Mouse (Mus musculus) forebrain, postnatal 0 days (tissue): ENCODE results near the gene Stau1. TPM values are rescaled to one million over a fixed set of nuclear protein-coding genes. Genes with fewer than 3 reads are reported as not detected.
A peak's percentile ranks its signal among the peaks of the same experiment; 100 is the strongest.

Experiments used
- ATAC-seq: fragments of 200-750 bp; cut with Nextera tagmentation; 2 replicates; pipeline ENCODE4 v1.8.0; 2017; ENCODE audit warnings: mild to moderate bottlenecking, moderate library complexity
- DNase-seq: peaks from one replicate; pipeline ENCODE4 v3.0.0-alpha.2; 2015
- H3K27ac ChIP-seq: fragments of 300-500 bp; sonication (generic); 2 replicates; pipeline ENCODE4 v1.5.1; 2014; ENCODE audit warnings: low read depth, mild to moderate bottlenecking, antibody characterized with exemption, low read length, moderate library complexity, mixed read lengths
- H3K27me3 ChIP-seq: fragments of 300-500 bp; sonication (generic); 2 replicates; pipeline ENCODE4 v1.6.1; 2014; ENCODE audit warnings: mild to moderate bottlenecking, low read length, mixed read lengths; ENCODE audit not compliant: insufficient read depth
- H3K36me3 ChIP-seq: fragments of 300-500 bp; sonication (generic); 2 replicates; pipeline ENCODE4 v1.6.1; 2014; ENCODE audit warnings: mild to moderate bottlenecking, moderate library complexity; ENCODE audit not compliant: insufficient read depth
- H3K4me1 ChIP-seq: fragments of 300-500 bp; sonication (generic); 2 replicates; pipeline ENCODE4 v1.6.1; 2014; ENCODE audit warnings: antibody characterized with exemption; ENCODE audit not compliant: insufficient read depth
- H3K4me2 ChIP-seq: fragments of 300-500 bp; sonication (generic); 2 replicates; pipeline ENCODE4 v1.6.1; 2014; ENCODE audit warnings: low read depth, mild to moderate bottlenecking, moderate library complexity
- H3K4me3 ChIP-seq: fragments of 300-500 bp; sonication (generic); 2 replicates; pipeline ENCODE4 v1.5.1; 2014; ENCODE audit warnings: low read depth, low read length, mixed read lengths
- H3K9ac ChIP-seq: fragments of 300-500 bp; sonication (generic); 2 replicates; pipeline ENCODE4 v1.6.1; 2014; ENCODE audit warnings: mild to moderate bottlenecking
- H3K9me3 ChIP-seq: fragments of 300-500 bp; sonication (generic); 2 replicates; pipeline ENCODE4 v1.6.1; 2016; ENCODE audit warnings: low read length
- CTCF ChIP-seq: sonication (generic); IDR thresholded peaks from 2 replicates; pipeline ENCODE4 v1.5.1; 2016; ENCODE audit warnings: antibody characterized with exemption, control low read depth, low read depth
- WGBS: fragments of 180-500 bp; shearing (Covaris S2); extraction: QIAGEN DNeasy Blood & Tissue Kit; methylation state at CpG from one replicate; pipeline ENCODE4 v1.1.7; 2014; 5-methylcytosine and 5-hydroxymethylcytosine counted together
- polyA plus RNA-seq: library from polyadenylated mRNA; unstranded; fragments of >200 nt; fragmentation: Nextera tagmentation; extraction: Ambion mirVana; gene quantifications from 2 replicates; pipeline ENCODE4 v1.2.1, GENCODE M21; 2015
- total RNA-seq: library from RNA; depleted of rRNA; stranded (reverse); fragments of >200 nt; gene quantifications from 2 replicates; pipeline ENCODE4 v1.2.3, GENCODE M21; 2014

Gene Stau1
- total and polyA plus RNA-seq, 2 experiments from 2014 or later: 39.6 to 97.3 TPM

DNA sequence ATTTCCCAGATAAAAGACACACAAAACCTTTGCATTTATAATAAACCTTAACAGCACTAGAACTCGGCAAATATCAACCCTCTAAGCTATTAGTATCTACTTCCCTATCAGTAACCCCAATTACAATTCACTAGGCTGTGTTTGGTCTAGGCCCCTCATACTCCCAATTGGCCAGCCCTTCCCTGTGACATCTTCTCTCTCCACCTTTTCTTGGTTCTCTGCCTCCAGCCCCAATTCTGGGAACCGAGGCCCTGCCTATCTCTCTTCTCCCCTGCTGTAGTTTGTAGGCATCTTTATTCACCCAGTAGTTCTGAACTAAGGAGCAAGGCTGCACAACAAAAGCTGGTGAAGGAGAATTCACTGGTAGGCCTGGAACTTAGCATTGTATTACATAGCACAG lies 72.1 kb downstream of the Stau1 start:
- WGBS: 81% methylated on average over 2 of the region's 2 CpGs
- Histone ChIP-seq H3K4me2 (no peak overlapping the region), H3K27me3 (no peaks in the 10 kb centered on the region), H3K36me3 (peaks cover 63% of the 10 kb centered on the region), H3K9me3 (no peaks in the 10 kb centered on the region), H3K4me3 (no peak overlapping the region), H3K27ac (no peak overlapping the region), H3K4me1 (no peaks in the 10 kb centered on the region), H3K9ac (no peak overlapping the region)
- no peak for DNase-seq
- no peak for ATAC-seq
- no peak for TF ChIP-seq CTCF

DNA sequence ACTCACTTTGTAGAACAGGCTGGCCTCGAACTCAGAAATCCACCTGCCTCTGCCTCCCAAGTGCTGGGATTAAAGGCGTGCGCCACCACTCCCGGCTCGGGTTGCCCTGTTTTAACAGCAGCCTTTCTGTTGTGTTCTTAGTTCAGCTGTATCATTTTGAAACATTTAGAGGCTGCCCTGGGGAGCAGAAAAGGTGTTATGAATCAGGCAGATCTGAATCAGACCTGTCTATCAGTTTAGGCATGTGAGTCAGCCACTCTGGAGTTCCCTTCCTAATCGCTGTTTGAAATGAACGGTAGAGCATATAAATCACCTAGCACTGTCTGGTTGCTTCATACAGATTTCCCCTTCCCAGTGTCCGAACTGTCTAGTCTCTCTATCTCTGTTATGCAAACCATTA lies 85.6 kb downstream of the Stau1 start:
- Histone ChIP-seq H3K9me3 (no peaks in the 10 kb centered on the region), H3K4me1 (peaks cover 9% of the 10 kb centered on the region), H3K4me2 (no peak overlapping the region), H3K27ac (no peak overlapping the region), H3K36me3 (no peaks in the 10 kb centered on the region; the same call in 1 of the 2 replicates), H3K9ac (no peak overlapping the region), H3K27me3 (no peaks in the 10 kb centered on the region), H3K4me3 (no peak overlapping the region)
- DNase-seq (no peak), ATAC-seq (no peak)
- 89% methylated on average over 8 of the region's 8 CpGs for WGBS
- TF ChIP-seq CTCF: no peak

DNA sequence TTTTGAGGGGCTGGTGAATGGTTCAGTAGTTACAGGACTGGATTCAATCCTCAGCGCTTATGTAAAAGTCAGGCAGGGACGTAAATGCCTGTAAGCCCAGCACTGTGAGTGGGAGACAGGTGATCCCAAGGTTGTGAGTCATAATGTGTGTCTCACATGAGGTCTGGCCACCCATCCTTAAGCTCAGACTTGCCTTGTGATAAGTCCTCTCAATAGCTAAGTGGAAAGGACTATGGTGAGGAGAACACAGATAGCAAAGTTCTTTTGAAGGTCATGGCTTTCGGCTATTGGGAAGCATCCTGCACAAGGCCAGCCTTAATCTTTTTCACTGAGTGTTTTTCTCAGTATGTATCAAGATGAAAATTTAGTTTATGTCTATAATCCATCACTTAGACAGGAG lies 86.4 kb downstream of the Stau1 start:
- Histone ChIP-seq H3K4me2 (no peak overlapping the region), H3K36me3 (no peaks in the 10 kb centered on the region; the same call in 1 of the 2 replicates), H3K9me3 (no peaks in the 10 kb centered on the region), H3K9ac (no peak overlapping the region), H3K4me3 (no peak overlapping the region), H3K4me1 (peaks cover 9% of the 10 kb centered on the region), H3K27ac (no peak overlapping the region), H3K27me3 (no peaks in the 10 kb centered on the region)
- no peak for ATAC-seq
- no peak for DNase-seq
- no peak for TF ChIP-seq CTCF
- 95% methylated on average over 3 of the region's 3 CpGs for WGBS

DNA sequence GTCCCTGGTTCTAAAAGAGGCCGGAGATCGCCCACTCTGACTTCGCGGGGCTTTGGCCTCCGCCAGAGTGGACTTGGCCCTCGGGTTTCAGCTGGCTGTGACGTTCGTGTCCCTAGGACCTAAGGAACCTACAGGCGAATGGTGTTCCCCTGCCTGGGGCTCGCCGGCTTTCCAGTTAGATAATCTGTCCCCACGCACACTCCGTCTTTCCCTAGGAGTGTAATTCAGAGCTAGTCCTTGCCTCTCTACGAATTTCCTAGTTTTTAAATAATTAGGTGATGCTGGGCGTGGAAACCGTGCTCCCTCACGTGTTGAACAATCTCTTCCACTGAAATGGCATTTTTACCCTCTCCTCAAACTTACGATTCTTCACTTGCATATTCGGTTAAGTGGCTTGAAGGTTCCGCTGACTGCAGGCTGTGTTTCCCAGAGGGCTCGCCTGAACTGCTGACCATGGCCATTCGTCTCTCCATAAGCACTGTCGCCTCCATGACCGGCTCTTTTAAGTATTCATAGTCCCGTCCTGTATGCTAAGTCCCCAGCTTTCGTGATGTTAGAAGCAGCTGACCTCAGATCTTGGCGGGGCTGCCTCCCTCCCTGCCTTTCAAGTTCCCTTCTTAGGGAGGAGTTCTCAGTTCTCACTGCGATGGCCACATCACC lies 89.4 kb downstream of the Stau1 start:
- H3K9me3 ChIP-seq: no peaks in the 10 kb centered on the region
- peak overlapping the region; percentile 82 for H3K9ac ChIP-seq
- H3K27ac ChIP-seq: peak overlapping the region; percentile 93
- H3K36me3 ChIP-seq: no peaks in the 10 kb centered on the region; the same call in 1 of the 2 replicates
- under 1% methylated on average over 28 of the region's 28 CpGs for WGBS
- peak overlapping the region; percentile 77 for H3K4me3 ChIP-seq
- H3K4me2 ChIP-seq: peak overlapping the region; percentile 92
- ATAC-seq (peak; percentile 17), DNase-seq (no peak)
- H3K4me1 ChIP-seq: peaks cover 9% of the 10 kb centered on the region
- no peak for TF ChIP-seq CTCF
- no peaks in the 10 kb centered on the region for H3K27me3 ChIP-seq

DNA sequence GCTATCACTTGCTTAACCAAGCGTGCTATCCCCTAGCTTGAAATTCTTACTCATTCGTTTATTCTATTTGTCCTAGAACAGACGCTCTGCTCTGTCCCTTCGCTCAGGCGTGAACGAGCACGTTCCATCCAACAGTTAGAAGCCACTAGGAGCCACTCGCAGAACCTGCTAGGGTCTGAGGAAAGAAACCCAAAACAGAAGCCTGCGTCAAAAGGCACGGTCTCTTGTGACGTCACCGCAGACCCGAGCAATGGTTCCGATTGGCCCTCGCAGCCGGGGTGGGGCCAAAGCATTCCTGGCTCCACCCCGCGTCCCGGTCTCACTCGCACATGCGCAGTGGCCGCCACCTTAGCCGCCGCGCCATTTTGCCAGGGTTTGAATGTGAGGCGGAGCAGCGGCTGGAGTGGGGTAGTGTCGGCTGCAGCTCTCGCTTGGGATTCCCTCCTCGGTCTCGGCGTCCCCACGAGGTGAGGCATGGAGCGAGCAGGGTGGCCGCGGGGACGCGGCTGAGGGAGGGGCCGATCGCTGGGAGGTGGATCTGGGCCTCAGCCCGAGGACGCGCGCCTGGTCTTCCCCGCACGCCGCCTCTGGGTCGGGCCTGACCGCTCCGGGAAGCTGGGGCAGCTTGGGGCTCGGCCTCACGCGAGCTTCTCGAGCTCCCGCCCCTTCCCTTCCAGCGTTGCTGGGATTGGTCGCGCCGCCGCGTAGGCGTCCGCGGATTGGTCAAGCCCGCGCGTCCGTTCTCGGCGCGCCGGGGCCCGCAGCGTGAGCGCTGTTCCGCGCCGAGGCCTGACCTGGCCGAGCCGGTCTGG lies 90.2 kb downstream of the Stau1 start, which contains the start of gene Cse1l:
Gene Cse1l, plus strand, starts transcription at position 330 of the 812 bp plus-strand sequence.
- no peaks in the 10 kb centered on the region for H3K9me3 ChIP-seq
- peak within 1 kb of the TSS; percentile 82 for H3K9ac ChIP-seq
- H3K4me1 ChIP-seq: peaks cover 9% of the 10 kb centered on the region
- ATAC-seq (peak; percentile 96), DNase-seq (peak; percentile 99)
- TF ChIP-seq CTCF: no peak; the same call in 1 of the 2 replicates
- no peaks in the 10 kb centered on the region; the same call in 1 of the 2 replicates for H3K36me3 ChIP-seq
- peak within 1 kb of the TSS; percentile 77 for H3K4me3 ChIP-seq
- H3K27ac ChIP-seq: peak within 1 kb of the TSS; percentile 93
- peak within 1 kb of the TSS; percentile 92 for H3K4me2 ChIP-seq
- WGBS: 3% methylated on average over 80 of the region's 80 CpGs
- H3K27me3 ChIP-seq: no peaks in the 10 kb centered on the region

DNA sequence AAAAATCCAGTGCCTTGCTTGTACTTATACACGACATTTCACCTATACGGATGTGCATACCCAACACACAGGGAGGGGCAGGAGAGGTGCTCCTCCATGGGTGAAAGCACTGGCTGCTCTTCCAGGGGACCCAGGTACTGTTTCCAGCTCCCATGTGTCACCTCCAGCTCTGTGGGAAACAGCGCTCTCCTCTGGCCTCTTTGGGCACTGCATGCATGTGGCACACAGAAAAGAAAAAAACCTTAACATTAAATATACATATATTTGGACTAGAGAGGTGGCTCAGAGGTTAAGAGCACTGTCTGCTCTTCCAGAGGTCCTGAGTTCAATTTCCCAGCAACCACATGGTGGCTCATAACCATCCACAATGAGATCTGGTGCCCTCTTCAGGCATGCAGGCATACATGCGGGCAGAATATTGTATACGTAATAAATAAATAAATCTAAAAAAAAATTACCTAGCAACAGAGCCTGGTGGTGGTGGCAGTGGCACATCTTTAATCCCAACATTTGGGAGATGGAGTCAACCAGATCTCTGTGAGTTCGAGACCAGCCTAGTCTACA lies 92.3 kb downstream of the Stau1 start:
- ATAC-seq: no peak
- H3K36me3 ChIP-seq: no peaks in the 10 kb centered on the region
- peak; percentile 35 for TF ChIP-seq CTCF
- no peaks in the 10 kb centered on the region for H3K9me3 ChIP-seq
- DNase-seq: no peak
- H3K4me3 ChIP-seq: no peak overlapping the region
- no peaks in the 10 kb centered on the region for H3K27me3 ChIP-seq
- WGBS: 95% methylated on average over 6 of the region's 6 CpGs
- no peak overlapping the region for H3K9ac ChIP-seq
- H3K27ac ChIP-seq: no peak overlapping the region
- H3K4me1 ChIP-seq: peaks cover 9% of the 10 kb centered on the region
- H3K4me2 ChIP-seq: no peak overlapping the region
